Mouse (Mus musculus): ENCODE measurements around the gene Gtf2e1.
A peak's percentile ranks its signal among the peaks of the same experiment; 100 is the strongest.

Gene Gtf2e1

DNA sequence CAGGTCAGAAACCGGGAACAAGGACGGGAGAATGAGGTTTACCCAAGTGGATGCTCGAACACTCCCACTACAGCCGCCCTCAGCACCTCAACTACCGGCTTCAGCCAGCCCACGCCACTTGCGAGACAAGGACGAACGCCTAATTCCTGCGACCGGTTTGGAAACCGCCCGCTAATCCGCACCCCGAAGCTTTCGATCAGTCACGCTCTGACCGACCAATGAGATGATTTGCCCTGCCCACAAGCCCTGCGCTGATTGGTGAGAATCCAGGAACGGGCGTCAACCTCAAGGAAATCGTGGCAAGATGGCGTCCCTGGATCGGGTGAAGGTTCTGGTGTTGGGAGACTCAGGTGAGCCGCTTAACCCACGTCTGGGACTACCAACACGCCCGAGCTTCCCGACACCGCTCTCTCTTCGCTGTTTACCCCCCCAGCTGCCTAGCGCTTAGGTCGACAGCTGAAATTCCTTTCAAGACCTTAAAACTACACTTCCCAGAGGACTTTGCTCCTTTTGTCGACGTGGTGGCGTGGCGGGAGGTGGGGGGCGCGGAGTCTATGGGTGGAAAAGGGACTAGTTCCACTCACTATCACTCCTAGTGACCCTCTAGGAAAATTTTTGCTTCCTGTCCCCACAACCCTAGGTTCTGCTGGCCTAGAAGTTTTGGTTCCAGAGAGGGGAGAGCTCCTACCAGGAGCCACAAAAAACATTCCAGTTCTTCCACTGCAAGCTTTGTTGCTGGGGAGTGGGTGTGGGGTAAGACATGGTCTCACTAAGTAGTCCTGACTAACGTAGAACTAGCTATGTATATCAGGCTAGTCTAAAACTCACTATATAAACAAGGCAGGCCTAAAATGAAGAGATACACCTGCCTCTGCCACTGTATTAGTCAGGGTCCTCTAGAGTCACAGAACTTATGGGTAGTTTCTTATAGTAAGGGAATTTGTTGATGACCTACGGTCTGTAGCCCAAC, at the start of gene Gtf2e1, which contains the start of gene Rabl3:
Gene Gtf2e1 (minus strand): TSS at position 179 of the 970 bp plus-strand sequence.
Gene Rabl3 (plus strand): TSS at position 275 of the 970 bp plus-strand sequence.
- DNase-seq (ENCODE audit: low spot score in 2 of 2): peak; percentile 98 to 99

DNA sequence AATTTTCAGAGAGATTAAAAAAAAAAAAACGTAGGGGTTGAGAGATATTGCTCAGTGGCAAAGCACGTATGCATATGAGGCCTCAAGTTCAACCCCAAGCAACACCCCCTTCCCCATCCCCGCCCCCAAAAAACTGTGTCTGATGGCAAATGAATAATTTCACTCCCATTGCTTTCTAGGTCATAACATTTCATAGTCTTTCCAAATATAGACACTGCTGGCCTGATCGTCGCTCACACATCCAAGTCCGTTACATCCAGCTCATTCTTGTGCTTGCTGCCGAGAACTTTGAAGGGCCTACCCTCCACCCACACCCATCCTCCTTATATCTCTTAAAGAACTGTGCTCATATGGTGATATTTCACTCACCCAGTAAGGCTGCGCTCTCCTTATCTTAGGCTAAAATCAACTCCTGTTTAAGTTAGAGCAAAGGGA, 45.6 kb upstream of the Gtf2e1 start:
- no peak for DNase-seq (ENCODE audit: low spot score in 2 of 2)

DNA sequence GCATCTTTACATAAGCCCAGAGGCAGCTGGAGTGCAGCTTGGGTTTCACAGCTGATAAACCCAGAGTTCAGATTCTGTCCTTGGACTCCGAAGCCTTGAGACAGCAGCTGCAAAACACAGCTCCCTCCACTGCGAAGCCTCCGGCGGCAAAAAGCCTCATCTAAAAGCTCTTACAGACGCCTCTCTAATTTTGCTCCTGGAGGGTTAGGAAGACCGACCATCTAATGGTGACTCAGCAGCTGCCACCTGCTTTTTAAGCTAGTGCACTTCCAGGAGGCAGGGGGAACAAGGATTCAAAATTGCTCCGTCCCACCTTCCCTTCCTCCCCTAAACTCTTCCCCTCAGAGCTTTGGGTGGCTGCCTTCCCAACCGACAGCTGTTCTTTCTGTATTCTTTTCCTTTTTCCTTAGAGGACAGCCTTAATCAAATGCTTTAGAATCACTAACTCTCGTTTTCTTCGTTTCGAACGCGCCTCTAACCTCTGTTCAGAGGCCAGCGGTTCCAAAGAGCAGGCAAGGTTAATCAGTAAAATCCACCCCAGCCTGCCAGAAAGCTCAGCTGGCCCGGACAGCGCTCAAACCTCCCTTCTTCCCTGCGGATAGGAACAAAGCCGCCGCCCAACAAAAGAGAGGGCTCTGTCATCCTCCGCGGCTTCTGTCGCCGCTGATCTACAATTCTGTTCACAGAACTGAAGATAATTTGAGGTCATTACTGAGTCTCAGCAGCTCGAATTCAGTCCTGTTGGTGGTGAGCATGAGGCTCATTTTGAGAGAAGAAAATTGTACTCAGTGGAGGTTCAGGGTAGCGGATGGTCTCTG, 44.8 kb upstream of the Gtf2e1 start:
- peak in 1 of 2 experiments; percentile 30 for DNase-seq (ENCODE audit: low spot score in 2 of 2)

DNA sequence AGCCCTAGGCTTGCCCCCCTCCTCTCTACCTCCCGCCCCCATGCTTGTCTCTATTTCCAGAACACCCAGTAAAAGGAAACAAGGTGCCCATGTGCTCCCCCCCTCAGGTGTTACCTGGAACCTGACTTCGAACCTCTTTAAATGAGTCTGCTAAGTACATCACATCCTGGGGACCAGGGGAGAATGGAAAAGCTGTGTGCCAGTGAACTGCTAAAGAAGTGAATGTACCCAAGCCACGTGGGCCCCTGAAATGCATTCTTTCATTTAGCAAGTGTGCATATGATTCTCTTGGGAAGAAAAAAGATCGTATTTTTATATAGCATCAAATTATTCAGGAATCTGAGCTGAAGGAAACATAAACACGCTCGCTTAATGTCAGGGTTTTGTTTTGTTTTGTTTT, 44.2 kb upstream of the Gtf2e1 start:
- no peak for DNase-seq (ENCODE audit: low spot score in 2 of 2)

DNA sequence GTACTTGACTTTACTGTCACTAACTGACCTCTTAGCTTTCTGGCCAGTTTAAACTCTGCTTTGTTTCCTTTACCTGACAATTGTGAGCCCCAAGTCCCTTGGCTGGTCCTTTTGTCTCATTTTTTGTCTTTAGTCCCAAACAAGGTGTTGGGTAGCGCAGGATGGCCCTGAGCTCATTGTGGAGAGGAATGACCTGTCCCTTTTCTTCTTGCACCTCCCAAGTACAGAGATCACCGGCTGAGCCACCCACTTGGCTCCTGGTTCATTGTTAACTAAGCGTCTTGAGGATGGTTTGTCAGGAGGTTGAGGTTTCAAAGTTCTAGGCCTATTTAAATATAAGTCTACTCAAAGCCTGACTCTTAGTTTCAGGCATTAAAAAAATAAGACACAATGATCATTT, 43.7 kb upstream of the Gtf2e1 start:
- no peak for DNase-seq (ENCODE audit: low spot score in 2 of 2)

DNA sequence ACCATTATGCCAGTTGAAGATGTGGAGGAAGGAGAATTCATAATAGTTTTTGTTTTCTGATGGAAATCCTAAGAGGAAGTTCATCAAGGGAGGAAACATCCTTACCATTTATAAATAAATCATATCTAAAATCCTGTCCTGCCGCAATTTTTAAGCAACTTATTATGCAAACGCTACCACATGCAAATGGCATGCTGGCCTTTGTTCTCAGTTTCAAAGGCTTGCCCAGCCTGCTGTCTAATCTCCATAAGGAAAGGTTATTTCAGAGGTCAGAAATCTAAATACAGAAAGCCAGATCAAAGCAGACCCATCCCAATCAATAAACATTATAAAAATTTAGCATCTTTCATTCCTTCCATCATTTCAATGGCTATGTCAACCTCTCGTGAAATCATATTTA, 42.3 kb upstream of the Gtf2e1 start:
- no peak for DNase-seq (ENCODE audit: low spot score in 2 of 2)

DNA sequence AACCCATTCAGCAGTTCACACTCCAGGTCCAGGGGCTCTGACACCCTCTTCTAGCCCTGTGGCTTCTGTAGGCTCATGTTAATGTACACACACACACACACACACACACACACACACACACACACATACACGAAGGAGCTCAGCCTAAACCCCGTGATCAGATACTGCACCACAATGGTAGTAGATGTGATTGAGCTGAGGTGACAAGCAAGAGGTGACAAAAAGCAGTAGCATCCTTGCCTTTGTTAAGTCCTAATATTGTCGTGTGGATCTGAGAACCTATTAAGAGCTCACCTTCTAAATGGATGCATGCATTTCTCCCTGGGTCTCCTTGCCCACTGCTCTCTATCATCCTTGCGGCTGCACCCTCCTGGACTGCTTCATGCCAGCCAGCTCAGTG, 41.1 kb upstream of the Gtf2e1 start:
- no peak for DNase-seq (ENCODE audit: low spot score in 2 of 2)

DNA sequence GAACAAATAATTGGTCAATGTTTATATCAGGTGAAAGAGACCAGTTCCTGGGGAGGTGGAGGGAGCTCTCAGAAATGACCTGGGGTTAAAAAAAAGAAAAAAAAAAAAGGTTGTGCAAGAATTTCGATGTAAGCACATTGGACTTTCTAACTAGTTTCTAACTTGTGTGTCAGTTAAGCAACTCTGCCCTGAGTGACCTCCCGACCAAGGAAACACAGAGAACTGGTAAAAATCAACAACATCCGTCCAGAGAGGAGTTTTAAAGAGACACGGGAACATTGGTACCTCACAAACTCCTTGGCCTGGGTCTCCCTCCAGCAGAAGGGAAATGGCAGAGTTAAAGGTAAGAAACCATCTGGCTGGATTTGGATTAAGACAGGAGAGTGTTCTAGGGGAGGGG, 40.4 kb upstream of the Gtf2e1 start, which contains the start of gene Hgd:
Gene Hgd (plus strand): TSS at position 160 of the 400 bp plus-strand sequence.
- DNase-seq (ENCODE audit: low spot score in 2 of 2): no peak

DNA sequence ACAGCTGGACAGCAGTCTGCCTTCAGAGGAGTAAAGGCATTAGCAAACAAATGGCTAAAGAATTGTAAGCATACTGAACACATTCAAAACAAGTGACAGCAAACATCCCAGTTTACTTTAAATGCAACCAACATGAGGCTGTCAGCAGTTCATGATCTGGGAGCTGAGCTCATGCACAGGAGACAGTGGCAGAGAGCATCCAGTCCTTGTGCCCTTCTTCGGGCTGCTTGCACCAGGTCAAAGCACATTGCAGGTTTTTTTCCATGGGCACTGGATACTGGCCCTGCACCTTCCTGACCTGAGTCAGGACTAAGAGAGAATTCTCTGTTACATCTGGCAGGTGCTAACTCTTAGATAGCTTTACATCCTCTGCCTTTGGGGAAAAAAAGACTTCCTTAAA, 40.0 kb upstream of the Gtf2e1 start:
- no peak for DNase-seq (ENCODE audit: low spot score in 2 of 2)

DNA sequence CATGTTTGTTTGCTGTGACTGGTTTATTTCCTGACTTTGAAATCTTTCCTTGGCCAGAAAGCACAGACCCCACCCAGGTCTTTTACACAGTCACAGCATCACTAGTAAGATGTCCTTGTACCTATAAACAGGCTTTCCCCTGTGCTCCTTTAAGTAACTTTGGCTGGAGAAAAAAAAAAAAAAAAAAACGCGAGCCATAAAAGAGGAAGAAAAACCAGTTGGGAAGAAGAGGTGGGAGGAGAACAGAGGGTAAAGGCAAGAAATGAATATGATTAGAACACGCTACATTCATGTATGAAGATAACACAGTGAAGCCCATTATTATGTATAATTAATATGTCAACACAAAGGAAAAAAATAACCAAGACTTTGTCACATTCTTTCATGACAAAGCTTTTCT, 35.7 kb upstream of the Gtf2e1 start:
- DNase-seq (ENCODE audit: low spot score in 2 of 2): no peak

DNA sequence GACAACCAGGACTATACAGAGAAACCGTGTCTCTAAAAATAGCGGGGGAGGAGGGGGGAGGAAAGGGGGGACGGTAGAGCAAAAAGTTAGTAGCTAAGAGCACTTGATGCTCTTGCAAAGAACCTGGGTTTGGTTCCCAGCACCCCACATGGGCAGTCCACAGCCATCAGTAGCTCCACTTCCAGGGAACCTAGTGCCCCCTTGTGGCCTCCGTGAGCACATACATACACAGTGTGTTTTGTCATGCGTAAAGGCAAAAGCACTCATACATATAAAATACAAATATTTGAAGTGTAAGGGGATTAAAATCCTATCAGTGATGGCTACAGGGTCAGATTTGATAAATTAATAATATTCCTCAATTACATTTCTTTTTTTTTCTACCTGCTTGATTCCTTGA, 33.5 kb upstream of the Gtf2e1 start:
- DNase-seq (ENCODE audit: low spot score in 2 of 2): no peak

DNA sequence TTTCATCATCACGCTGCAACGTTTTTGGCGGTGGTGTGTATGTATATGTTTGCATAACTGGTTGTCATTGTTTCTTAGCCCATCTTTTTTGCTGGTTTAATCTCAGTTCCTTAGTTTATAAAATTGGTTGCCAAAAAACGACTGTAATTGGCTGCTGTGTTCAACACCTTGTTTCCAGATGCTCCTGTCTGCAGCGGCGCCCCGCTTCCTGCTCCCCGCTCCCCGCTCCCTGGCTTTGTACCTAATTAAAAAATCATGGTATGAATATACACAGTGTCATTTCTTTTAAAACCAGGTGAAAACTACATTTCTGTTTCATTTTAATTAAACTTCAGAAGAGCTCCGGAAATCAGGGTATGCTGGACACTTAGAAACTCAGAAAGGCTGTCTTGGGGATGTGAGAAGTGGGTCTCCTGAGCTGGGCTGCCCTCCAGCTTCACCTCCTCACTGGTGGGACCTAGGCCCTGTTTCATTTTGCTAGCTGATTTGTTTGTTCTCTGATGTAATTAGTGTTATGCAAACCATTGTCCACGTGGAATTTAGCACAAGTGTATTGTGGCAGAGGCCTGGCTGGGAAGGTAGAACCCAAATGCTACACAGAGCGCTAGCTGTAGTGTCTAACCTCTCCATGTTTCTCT, 32.6 kb upstream of the Gtf2e1 start:
- no peak for DNase-seq (ENCODE audit: low spot score in 2 of 2)

DNA sequence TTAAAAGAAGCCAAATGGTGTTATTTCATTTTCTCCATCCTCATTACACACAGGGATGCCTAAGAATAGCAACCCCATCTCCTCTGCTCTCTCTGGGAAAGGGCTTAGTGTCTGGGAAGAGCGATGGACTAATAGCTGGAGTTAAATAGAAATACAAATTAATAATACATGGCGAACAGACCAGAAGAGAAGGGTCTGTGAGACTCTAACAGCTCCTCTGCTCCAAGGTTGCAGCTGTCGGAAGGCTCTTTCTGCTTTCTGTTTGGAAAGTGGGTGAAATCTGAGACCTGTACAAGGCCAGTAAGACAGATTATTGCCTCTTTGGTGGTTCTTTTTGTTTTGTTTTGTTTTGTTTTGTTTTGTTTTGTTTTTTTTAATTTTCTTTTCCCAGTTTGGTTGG, 32.0 kb upstream of the Gtf2e1 start:
- no peak for DNase-seq (ENCODE audit: low spot score in 2 of 2)

DNA sequence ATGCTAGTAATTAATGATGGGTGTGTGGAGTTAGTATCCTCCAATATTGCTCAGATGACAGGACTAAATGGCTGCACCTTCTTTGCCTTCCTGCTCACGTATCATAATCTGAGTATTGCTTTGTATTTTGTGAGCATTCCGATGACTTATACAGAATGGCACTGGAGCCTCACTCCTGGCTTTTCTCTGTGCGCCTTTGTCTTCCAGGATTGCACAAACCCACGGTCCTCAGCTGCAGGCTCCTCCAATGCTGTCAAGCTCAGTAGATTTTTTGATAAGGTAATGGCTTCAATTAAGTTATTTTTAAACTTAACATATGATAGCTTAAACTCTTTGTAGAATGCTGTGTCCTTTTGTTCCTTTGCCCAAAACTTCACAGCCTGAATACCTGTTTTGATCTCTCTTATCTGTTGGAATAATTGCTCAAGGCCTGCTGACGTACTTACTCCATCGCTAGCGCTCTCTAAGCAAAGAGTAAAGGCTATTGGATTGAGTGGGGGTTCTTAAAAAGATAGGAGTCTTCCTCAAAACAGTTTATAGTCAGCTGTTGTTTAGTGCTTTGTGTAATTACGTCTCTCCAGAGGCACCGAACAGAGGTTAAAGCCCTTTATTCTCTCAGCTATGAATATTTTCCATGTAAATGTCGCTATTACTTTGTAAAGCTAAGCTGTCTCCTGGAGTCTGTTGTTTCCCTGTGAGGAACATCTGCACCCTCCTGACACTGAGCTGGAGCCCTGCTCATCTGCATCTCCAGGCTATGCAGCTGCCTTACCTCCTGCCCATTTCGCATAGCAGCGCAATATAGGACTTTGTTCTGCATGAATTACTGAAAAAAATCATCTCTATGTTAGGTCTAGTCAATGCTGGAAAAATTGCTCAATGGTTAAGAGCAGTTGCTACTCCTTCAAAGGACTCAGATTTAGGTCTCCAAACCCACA, 27.8 kb upstream of the Gtf2e1 start:
- no peak for DNase-seq (ENCODE audit: low spot score in 2 of 2)

DNA sequence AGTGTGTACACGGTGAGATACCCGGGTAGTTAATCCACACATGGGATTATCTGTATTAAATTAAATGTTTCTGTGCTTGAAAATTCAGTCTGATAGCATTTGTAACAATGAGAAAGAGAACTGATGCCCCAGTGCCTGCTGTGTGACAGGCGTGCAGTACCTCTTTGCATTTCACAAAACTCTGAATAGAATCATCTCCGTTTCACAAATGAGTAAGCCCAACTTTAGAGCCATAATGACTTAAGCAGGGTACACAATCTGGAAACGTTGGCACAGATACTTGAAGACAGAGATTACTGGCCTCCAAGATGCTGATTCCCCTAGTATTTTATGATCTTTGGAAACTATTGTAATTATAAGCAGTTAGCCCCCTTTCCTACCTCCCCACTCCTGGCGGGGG, 26.5 kb upstream of the Gtf2e1 start:
- no peak for DNase-seq (ENCODE audit: low spot score in 2 of 2)

DNA sequence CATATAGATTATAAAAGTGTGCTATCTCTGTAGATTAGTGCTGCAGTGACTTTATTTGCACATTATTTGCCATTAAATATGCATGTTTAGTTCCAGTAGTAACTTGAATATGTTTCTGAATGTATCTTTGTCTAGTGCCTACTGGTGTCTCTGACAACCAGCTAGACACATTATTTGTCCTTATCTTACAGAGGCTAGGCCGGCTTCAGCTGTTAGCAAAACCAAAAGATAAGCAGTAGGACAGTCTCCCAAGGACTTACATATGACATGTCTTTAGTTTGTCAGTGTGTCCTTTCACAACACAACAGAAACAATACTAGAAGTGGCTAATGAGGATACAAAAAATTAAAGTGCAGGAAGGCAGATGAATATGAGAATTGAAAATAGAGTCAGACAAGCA, 25.5 kb upstream of the Gtf2e1 start:
- DNase-seq (ENCODE audit: low spot score in 2 of 2): no peak

DNA sequence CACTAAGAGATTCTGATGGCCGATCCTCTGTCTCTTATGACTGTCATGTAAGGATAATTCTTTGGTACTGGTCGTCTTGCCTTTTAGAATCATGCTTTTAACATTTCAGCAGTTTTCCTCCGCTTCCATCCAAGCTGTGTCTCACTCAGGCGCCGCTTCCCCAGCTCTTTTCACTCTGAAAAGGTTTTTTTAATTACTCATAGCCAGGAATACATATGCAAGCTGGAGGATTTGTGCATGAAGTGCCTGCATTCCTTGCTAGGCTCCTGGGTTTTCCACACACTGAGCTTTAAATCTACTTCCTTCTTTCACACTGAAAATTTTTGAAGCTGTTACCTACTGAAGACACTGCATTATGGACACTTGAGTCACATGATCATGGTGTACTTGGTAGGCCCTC, 23.4 kb upstream of the Gtf2e1 start:
- DNase-seq (ENCODE audit: low spot score in 2 of 2): peak in 1 of 2 experiments; percentile 16

DNA sequence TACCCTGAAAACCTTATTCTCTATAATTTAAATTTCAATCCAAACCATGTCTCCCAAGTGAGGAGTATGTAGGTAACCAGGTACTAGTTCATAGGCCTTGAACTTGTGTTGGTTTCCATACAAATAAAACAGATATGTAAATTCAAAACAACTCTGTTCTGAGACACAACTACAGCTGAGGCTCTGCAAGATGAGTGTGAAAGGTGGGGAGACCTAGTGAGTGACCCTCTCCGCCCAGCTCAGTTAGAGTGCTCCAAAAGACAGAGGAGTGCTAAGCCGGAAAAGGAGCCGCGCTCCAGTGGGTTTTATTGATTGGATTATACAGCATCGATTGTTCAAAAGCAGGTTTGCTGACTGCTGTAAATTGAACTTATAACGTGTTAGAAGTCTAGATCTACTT, 22.8 kb upstream of the Gtf2e1 start:
- no peak for DNase-seq (ENCODE audit: low spot score in 2 of 2)

DNA sequence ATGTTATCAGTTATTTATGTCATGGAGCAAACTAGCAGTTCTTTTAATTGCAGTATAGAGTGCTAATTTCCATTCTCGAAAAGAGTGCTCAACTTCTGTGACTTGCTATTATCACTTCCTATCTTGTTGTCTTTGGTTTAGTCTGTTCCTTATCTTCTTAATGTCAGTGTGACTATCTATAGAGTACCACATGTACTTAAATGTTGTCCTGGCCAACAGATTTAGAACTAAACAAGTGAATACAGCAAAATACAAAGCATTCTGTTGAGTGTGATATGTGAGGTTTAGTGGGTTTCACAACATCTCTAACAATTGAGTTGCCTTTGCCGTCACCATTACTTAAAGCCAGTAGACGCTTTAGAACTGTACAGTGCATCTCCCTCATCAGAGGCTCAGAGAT, 13.2 kb upstream of the Gtf2e1 start:
- DNase-seq (ENCODE audit: low spot score in 2 of 2): no peak

DNA sequence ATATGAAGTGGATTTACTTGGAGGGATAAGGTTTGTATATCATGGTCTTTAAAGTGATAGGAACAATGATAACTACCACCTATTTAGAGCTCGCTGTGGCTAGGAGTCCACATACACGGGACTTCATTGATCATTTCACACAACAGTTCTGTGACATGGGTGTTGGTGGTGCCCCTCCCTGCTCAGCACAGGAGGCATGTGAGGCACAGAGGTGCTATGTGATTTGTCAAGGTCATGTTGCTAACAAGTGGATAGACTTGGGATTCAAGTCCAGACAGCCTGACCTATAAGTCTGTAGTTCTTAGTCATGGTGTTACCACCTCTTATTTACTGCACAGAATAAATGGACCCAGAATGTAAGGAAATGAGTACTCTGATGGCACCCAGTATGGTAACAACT, 11.4 kb upstream of the Gtf2e1 start:
- no peak for DNase-seq (ENCODE audit: low spot score in 2 of 2)

DNA sequence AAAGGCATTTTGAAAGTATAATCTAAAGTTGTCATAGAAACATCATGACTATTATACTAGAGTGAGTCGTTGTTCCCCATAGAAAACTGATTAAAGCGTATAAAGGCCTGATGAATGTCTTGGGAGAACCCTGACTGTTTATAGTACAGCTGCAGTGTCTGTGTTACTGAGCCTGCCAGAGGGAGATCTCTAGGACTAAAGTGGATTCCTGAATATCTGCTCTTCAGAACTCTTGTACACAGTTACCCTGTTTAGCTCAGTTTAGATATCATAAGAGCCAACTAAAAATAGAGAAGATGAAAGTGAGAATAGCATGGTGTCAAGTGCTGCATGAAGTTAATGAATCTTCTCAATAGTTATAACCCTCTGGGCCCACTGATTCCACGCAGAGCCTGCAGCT, 10.7 kb upstream of the Gtf2e1 start:
- DNase-seq (ENCODE audit: low spot score in 2 of 2): no peak

All from right cerebral cortex, postnatal 36 days (tissue).